Mouse (Mus musculus): ENCODE data around the gene Sh3glb1. TPM values are rescaled to one million over a fixed set of nuclear protein-coding genes. Genes with fewer than 3 reads are reported as not detected.

Sh3glb1 gene
- polyA plus RNA-seq, 2 experiments from 2014 or later, result 53.4 to 56.8 TPM

DNA sequence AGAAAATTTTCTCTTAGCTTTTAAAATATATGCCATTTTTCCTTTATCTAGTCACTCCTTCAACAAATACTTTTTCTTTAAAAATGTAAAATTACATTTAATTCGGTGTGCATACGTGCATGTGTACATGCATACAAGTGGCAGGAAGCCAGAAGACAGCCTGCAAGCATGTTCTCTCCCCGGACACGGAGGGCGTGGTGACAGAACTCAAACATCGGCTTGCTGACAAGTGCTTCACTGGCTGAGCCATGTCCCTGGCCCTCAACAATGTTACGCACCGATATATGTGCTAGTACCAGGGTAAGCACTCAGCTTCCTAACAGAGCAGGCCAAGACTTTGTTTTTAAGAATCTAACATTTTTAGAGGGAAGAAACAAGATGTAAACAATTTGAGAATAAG is 5.5 kb downstream of the Sh3glb1 start:
- ATAC-seq, result no peak

DNA sequence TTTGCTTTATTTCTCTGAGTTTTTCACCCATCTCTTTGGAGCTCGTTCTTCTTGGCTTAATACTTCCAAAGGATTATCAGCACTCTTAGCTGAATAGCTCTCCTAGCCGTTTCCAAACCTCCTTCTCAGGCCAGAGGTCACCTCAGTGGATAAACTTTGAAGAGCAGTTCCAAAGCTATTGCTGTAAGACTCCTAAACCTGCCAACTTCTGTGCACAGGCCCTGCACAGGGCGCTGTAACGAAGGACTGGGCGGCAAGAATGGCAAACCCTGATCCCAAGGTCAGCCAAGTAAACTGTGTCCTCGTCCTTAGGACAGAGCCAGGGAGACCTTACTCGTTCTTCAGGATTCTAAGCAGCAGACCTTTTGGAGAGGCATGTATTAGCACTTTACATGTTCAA is 6.0 kb downstream of the Sh3glb1 start:
- no peak for ATAC-seq

DNA sequence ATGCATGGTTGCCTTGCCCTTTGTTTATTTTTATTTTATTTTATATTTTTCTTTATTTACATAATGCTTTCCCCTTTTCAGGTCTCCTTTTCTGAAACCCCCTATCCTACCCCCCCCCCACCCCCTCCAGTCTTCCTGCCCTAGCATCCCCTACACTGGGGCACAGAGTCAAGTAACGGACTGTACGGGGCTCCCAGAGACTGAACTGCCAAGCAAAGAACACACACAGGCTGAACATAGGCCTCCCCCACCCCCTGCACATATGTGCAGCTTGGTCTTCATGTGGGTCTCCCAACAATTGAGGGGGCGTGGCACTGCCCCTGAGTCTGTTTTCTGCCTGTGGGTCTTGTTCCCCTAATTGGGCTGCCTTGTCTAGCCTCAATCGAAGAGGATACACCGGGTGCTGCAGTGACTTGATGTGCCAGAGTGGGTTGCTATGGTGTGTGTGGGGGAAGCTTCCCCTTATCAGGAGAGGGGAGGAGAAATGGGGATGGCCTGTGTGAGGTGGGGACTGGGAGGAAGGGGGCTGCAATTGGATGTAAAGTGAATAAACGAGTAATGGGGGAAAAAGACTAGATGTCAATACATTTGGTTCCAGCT is 8.4 kb downstream of the Sh3glb1 start:
- no peak for ATAC-seq

GRCm38 (mm10) chr3:144708612-144709011 is 11.5 kb downstream of the Sh3glb1 start:
- ATAC-seq, result no peak

GRCm38 (mm10) chr3:144703959-144704358 is 16.2 kb downstream of the Sh3glb1 start:
- ATAC-seq, result peak; percentile 92

DNA sequence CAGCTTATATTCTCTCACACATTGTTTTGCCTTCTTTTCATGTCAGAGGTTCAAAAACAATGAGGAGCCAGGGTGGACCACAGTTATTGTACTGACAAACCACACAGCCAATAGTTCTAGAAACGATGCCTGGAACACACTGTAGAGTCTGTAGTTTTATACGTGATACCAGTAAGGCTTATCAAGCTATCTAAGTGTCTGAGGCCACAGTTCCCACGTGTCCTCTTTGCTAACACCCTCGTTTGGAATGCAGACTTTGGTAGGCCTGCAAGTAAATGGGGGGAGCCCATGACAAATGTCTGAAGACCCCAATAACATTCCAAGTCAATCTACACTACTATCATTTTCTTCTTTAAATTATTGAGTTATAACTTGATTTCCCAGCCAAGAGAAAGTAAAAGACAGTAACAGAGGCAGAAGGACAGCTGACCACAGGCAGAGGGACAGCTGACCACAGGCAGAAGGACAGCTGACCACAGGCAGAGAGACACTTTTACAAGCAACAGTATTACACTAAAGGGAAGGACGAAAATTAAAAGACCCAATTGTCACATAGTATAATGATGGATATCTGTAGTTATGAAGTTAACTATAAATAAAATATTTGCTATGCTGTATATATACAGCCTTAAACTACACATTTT is 21.2 kb downstream of the Sh3glb1 start:
- no peak for ATAC-seq

DNA sequence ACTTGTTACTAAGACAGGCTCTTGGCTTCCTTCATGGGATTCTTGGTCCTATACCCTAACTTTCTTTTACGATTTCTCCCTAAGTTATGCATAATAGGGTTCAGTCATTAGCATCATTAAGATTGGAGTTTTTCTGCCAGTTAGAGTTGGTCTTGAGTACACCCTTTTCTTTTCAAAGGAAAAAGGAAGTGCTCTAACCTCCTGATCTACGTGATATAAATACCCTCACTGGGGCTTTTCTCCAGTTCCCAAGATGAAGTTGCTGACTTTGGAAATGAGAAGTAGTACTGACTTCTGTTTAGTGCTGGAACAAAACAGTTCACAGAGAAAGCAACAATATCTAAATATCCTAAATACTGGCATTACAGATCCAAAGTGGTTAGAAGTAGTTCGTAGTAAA is 22.2 kb downstream of the Sh3glb1 start:
- no peak for ATAC-seq

DNA sequence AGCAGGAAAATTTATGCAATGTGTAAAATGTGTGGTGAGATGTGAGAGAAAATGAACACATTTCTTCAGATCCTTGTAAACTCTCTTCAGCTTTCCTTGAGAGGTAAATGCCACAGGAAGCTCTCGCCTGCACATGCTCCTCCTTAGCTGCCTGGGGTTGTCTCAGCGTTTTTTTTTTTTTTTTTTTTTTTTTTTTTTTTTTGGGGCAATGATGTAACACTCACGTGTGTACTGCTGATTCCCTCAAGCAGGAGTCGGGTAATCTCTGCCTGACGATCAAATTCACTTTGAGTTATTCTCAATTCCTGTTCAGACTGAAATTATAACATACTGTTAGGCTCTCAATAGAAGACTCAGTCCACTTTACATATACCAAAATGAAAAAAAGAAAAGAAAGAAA is 23.0 kb downstream of the Sh3glb1 start:
- ATAC-seq, result peak; percentile 38

GRCm38 (mm10) chr3:144694941-144695340 is 25.2 kb downstream of the Sh3glb1 start:
- no peak for ATAC-seq

- ATAC-seq, result no peak
These were observed 26.1 kb downstream of the Sh3glb1 start for GRCm38 (mm10) chr3:144694040-144694439.

GRCm38 (mm10) chr3:144692052-144692451 is 28.1 kb downstream of the Sh3glb1 start:
- peak; percentile 66 for ATAC-seq

GRCm38 (mm10) chr3:144689236-144689635 is 30.9 kb downstream of the Sh3glb1 start:
- no peak for ATAC-seq

DNA sequence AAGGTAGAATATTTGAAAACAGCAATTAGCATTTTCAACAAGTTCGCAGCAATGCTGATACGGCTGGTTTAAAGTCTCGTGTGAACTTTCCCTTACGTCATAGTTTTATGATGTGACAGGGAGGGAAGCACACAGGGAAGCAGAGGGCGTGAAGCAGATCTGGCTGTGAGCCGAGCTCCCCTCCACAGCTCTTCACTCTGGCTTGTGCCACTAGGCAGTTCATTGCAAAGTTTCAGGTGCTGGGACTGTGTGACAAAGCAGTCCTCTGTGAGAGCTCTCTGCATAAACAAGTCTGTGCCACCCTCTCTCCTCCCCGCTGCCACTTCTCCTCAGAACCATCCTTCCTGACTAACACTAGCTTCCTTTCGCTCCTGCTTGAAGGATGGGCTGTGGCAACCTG is 31.9 kb downstream of the Sh3glb1 start:
- no peak for ATAC-seq

DNA sequence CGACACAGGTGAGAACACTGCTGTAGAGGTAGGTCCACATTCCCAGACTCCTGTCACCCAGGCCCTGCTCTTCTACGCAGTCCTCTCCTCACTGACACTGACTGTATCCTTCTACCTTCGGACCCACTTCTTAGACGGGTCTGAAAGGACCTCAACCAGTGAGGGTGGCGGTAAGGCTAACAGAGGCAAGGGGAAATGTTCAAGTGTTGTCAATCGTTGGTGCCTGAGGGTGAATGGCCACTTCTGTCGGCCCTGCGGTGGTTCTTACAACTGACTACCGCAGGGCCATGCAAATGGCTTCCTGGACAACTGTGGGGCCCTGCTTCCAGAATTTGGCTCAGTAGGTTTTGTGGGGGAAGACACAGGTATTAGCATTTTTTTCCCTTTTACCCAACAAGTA is 32.5 kb downstream of the Sh3glb1 start:
- no peak for ATAC-seq

GRCm38 (mm10) chr3:144686146-144686545 is 34.0 kb downstream of the Sh3glb1 start:
- no peak for ATAC-seq

GRCm38 (mm10) chr3:144683136-144683814 is 36.9 kb downstream of the Sh3glb1 start:
- no peak for ATAC-seq

GRCm38 (mm10) chr3:144681542-144681941 is 38.6 kb downstream of the Sh3glb1 start:
- ATAC-seq, result no peak

DNA sequence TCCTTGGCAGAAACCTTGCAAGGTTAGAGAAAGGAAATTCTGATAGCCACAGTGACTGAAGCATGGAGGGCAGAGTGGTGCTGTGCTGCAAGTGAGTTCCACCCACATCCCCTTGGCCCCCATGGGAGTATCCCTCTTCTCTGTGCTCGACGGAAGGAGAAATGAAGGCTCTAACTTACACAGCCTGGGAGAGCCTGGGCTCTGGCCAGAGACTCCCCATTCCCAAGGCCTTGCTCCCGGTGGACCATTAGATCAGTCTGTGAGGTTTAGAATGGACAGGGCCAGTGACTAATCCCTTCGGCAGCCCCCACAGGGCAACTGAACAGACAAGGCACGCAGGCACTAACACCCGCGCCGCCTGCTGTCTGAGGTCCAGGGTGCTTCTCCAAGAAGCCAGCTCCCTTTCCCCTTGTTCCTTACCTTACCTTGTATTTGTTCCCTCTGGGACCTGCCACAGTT is 40.4 kb downstream of the Sh3glb1 start:
- no peak for ATAC-seq

DNA sequence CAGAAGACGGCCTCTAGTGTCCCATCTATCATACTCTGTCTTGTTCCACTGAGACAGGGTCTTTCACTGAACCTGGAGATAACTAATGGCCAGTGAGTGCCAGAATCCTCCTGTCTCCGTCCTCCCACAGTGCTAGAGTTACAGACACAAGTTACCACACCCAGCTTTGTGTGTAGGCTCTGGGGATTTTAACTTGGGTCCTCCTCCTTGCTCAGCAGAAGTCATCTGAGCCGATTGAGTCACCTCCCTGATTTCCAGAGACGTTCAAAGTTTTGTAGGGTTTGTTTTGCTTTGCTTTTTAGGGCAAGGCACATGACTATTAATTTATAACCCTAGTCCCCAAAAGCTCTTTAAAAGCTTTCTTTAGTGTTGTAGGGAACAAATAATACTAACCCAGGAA is 41.0 kb downstream of the Sh3glb1 start:
- ATAC-seq, result no peak

DNA sequence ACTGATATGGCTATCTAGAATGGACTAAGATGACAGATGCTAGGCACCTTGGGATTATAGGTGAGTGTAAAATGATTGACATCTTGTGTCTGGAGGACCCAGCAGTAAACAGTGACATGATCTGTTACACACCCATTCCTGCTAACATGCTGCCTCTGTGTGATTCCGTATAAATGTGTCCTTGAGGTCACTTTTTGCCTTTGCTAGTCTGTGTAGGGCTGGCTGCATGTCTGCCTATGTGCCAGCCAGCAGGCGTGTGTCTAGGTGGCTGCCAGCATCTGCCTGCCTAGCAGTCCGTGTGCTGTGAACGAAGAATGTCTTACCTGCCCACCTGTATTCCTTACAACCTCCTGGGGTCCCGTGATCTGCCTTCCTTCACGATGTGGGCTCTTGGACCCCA is 42.4 kb downstream of the Sh3glb1 start:
- no peak for ATAC-seq

DNA sequence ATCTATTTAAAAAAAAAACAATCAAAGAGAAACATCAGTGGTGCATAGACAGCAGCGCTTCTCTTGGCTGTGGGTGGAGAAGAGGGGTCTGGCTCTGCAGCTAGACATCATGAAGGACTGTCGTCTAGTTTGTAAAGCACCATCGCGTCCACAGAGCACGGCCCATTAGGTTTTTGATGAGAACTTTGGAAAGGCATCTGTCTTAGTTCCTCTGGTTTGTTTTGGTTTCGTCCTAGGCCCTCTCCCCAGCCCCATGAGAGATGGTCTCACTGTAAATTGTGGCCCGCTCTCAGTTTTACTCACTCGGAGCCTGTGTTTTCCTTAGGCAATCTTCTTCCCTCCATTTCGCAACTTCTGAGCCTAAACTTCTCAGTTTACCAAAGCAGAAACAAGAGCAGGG is 43.9 kb downstream of the Sh3glb1 start:
- ATAC-seq, result no peak

GRCm38 (mm10) chr3:144672016-144672415 is 48.1 kb downstream of the Sh3glb1 start:
- ATAC-seq, result no peak

GRCm38 (mm10) chr3:144669944-144670874 is 49.9 kb downstream of the Sh3glb1 start:
- ATAC-seq, result no peak

All from activated CD4-positive, CD25-positive, alpha-beta regulatory T cell, adult 4 months (primary cell).